ENCODE assay signal across 10 mouse cellular contexts in genomic region chr11:24739710-24740255, GRCm38 (mm10).
DNase-seq lines count a peak whose midpoint lies in the region; ATAC-seq and TF ChIP-seq lines count a peak whose summit lies in the region.
"Had no signal": no experiment of that assay in that cellular context is flagged by ENCODE, and none has a peak within 500 bp of the region (broad histone marks: within the 10 kb centered on the region; RNA-seq: fewer than 3 reads in every experiment).

No protein-coding gene starts in this region.

- peaks cover 4% of the 10 kb centered on the region for H3K4me1 ChIP-seq in lung, embryonic 16.5 days (replicated peaks; ENCODE audit: control insufficient read depth, insufficient read depth, low read length)
- H3K4me1 ChIP-seq in forebrain, embryonic 12.5 days = peaks cover 27% of the 10 kb centered on the region
- peaks cover 8% of the 10 kb centered on the region for H3K4me1 ChIP-seq in limb, embryonic 14.5 days (ENCODE audit: control insufficient read depth, insufficient read depth, low read length)
- H3K4me1 ChIP-seq: liver, embryonic 15.5 days had no signal

- no peaks in the 10 kb centered on the region for H3K36me3 ChIP-seq in lung, embryonic 16.5 days (ENCODE audit: control insufficient read depth, insufficient read depth, low read length)
- H3K36me3 ChIP-seq in forebrain, embryonic 12.5 days (replicated peaks) = no peaks in the 10 kb centered on the region
- H3K36me3 ChIP-seq in limb, embryonic 14.5 days (ENCODE audit: control insufficient read depth, insufficient read depth, low read length) = no peaks in the 10 kb centered on the region
- H3K36me3 ChIP-seq: liver, embryonic 15.5 days had no signal

- WGBS in lung, embryonic 16.5 days = 4% methylated on average over 14 of the region's 14 CpGs
- 3% methylated on average over 14 of the region's 14 CpGs for WGBS in forebrain, embryonic 12.5 days
- 8% methylated on average over 14 of the region's 14 CpGs for WGBS in limb, embryonic 14.5 days

- DNase-seq in lung, postnatal 25 days (ENCODE audit: low spot score) = no peak
- DNase-seq in limb, embryonic 14.5 days (ENCODE audit: low spot score) = no peak
- DNase-seq in telencephalon, adult 2 months (ENCODE audit: low read depth, low spot score) = peak; percentile 15
- DNase-seq in right cerebral cortex, postnatal 36 days (ENCODE audit: low spot score in 2 of 2) = no peak
- DNase-seq in cerebellum, adult 8-10 months = no peak
- DNase-seq: gastrocnemius, postnatal 10 days had no signal

- H3K27me3 ChIP-seq in lung, embryonic 16.5 days (ENCODE audit: control insufficient read depth, insufficient read depth, low read depth, low read length) = no peaks in the 10 kb centered on the region
- H3K27me3 ChIP-seq in forebrain, embryonic 12.5 days = no peaks in the 10 kb centered on the region
- no peaks in the 10 kb centered on the region for H3K27me3 ChIP-seq in limb, embryonic 14.5 days (ENCODE audit: control insufficient read depth, insufficient read depth, low read length)
- H3K27me3 ChIP-seq: liver, embryonic 15.5 days had no signal

- H3K9ac ChIP-seq in lung, embryonic 16.5 days (ENCODE audit: low read length) = no peak overlapping the region; the same call in 1 of the 2 replicates
- peak overlapping the region; percentile 53; the same call in 1 of the 2 replicates for H3K9ac ChIP-seq in forebrain, embryonic 12.5 days
- H3K9ac ChIP-seq in limb, embryonic 14.5 days (ENCODE audit: low read depth, low read length, severe bottlenecking) = peak overlapping the region; percentile 38
- H3K9ac ChIP-seq: liver, embryonic 15.5 days had no signal

- peak overlapping the region; percentile 54 for H3K4me2 ChIP-seq in lung, embryonic 16.5 days (ENCODE audit: low read depth, low read length)
- peak overlapping the region; percentile 48 for H3K4me2 ChIP-seq in forebrain, embryonic 12.5 days
- peak overlapping the region; percentile 42 for H3K4me2 ChIP-seq in limb, embryonic 14.5 days (replicated peaks; ENCODE audit: low read depth, low read length, severe bottlenecking)
- H3K4me2 ChIP-seq: liver, embryonic 15.5 days had no signal

- peak overlapping the region; percentile 28 for H3K4me3 ChIP-seq in lung, embryonic 16.5 days (ENCODE audit: low read length)
- peak overlapping the region; percentile 27 for H3K4me3 ChIP-seq in forebrain, embryonic 12.5 days (replicated peaks)
- peak overlapping the region; percentile 18; the same call in 1 of the 2 replicates for H3K4me3 ChIP-seq in limb, embryonic 14.5 days (replicated peaks; ENCODE audit: low read length)
- H3K4me3 ChIP-seq: liver, embryonic 15.5 days had no signal

- no peak for TF ChIP-seq POLR2A in limb, embryonic 14.5 days (IDR thresholded peaks at IDR 0.05; ENCODE audit: borderline replicate concordance, extremely low read depth, insufficient read depth, insufficient read length)

- ATAC-seq in lung, embryonic 16.5 days (ENCODE audit: low read depth) = no peak
- peak; percentile 30; the same call in 1 of the 2 replicates for ATAC-seq in forebrain, embryonic 12.5 days (ENCODE audit: low FRiP score)
- no peak for ATAC-seq in limb, embryonic 14.5 days (ENCODE audit: low FRiP score, low read depth)
- ATAC-seq: activated CD4-positive, CD25-positive, alpha-beta regulatory T cell, adult 4 months had no signal

- H3K27ac ChIP-seq in lung, embryonic 16.5 days (ENCODE audit: low read length) = no peak overlapping the region
- H3K27ac ChIP-seq in forebrain, embryonic 12.5 days = peak overlapping the region; percentile 33
- no peak overlapping the region for H3K27ac ChIP-seq in limb, embryonic 14.5 days (replicated peaks; ENCODE audit: low read depth, low read length)
- H3K27ac ChIP-seq: liver, embryonic 15.5 days had no signal

- no peaks in the 10 kb centered on the region for H3K9me3 ChIP-seq in lung, embryonic 16.5 days (ENCODE audit: control insufficient read depth, low read length)
- no peaks in the 10 kb centered on the region for H3K9me3 ChIP-seq in forebrain, embryonic 12.5 days
- H3K9me3 ChIP-seq in limb, embryonic 14.5 days (ENCODE audit: control insufficient read depth, low read length) = no peaks in the 10 kb centered on the region
- H3K9me3 ChIP-seq: liver, embryonic 15.5 days had no signal
